Mouse (Mus musculus) thymus, postnatal 4 days (tissue): ENCODE data around the gene Cd200r4.
"Not testable (repeated sequence)": the region's sequence is repeated elsewhere in the genome, so short reads cannot be mapped to it uniquely, and the experiment has no call there.

ENCODE experiments used
- DNase-seq: peaks from one replicate; pipeline ENCODE4 v3.0.0; 2021

Gene Cd200r4

GRCm38 (mm10) chr16:44811544-44811943, at the start of gene Cd200r4:
TSS of gene Cd200r4 (plus strand) at chr16:44811733.
- DNase-seq = no peak

GRCm38 (mm10) chr16:44761811-44762210, 49.7 kb upstream of the Cd200r4 start:
- no peak for DNase-seq

GRCm38 (mm10) chr16:44765555-44766319, 45.8 kb upstream of the Cd200r4 start, which contains the start of gene Cd200r1:
TSS of gene Cd200r1 (plus strand) at chr16:44765736.
- DNase-seq = peak; percentile 44

GRCm38 (mm10) chr16:44766320-44766892, 45.1 kb upstream of the Cd200r4 start:
- no peak for DNase-seq

- no peak for DNase-seq
Observed at GRCm38 (mm10) chr16:44767506-44767905, 44.0 kb upstream of the Cd200r4 start.

- DNase-seq = no peak
Observed at GRCm38 (mm10) chr16:44767967-44768366, 43.6 kb upstream of the Cd200r4 start.

GRCm38 (mm10) chr16:44772577-44772976, 39.0 kb upstream of the Cd200r4 start:
- DNase-seq = no peak

GRCm38 (mm10) chr16:44773673-44774072, 37.9 kb upstream of the Cd200r4 start:
- DNase-seq = no peak

- DNase-seq = no peak
Observed at GRCm38 (mm10) chr16:44774201-44774600, 37.3 kb upstream of the Cd200r4 start.

GRCm38 (mm10) chr16:44778538-44779147, 32.9 kb upstream of the Cd200r4 start:
- DNase-seq = peak; percentile 50

- DNase-seq = no peak
Observed at GRCm38 (mm10) chr16:44779494-44779893, 32.0 kb upstream of the Cd200r4 start.

GRCm38 (mm10) chr16:44780751-44781150, 30.8 kb upstream of the Cd200r4 start:
- no peak for DNase-seq

GRCm38 (mm10) chr16:44786934-44787333, 24.6 kb upstream of the Cd200r4 start:
- DNase-seq = no peak

GRCm38 (mm10) chr16:44794416-44794815, 17.1 kb upstream of the Cd200r4 start:
- DNase-seq = no peak

GRCm38 (mm10) chr16:44805976-44806375, 5.6 kb upstream of the Cd200r4 start:
- DNase-seq = no peak

GRCm38 (mm10) chr16:44810223-44810622, 1.3 kb upstream of the Cd200r4 start:
- not testable (repeated sequence) for DNase-seq

- no peak for DNase-seq
Observed at GRCm38 (mm10) chr16:44812468-44813065, 1.0 kb downstream of the Cd200r4 start.

GRCm38 (mm10) chr16:44818010-44818409, 6.5 kb downstream of the Cd200r4 start:
- no peak for DNase-seq

GRCm38 (mm10) chr16:44820545-44820944, 9.0 kb downstream of the Cd200r4 start:
- no peak for DNase-seq

GRCm38 (mm10) chr16:44832286-44832685, 20.8 kb downstream of the Cd200r4 start:
- DNase-seq = no peak

GRCm38 (mm10) chr16:44833189-44833588, 21.7 kb downstream of the Cd200r4 start:
- DNase-seq = not testable (repeated sequence)

GRCm38 (mm10) chr16:44866797-44867196, 55.3 kb downstream of the Cd200r4 start, which contains the start of gene Cd200r2:
TSS of gene Cd200r2 (plus strand) at chr16:44867097.
- no peak for DNase-seq

- DNase-seq = no peak
Observed at GRCm38 (mm10) chr16:44875178-44875577, 63.6 kb downstream of the Cd200r4 start.
